Mouse (Mus musculus) olfactory bulb, adult 2 months (tissue): ENCODE results near the gene Shkbp1. TPM values are rescaled to one million over a fixed set of nuclear protein-coding genes. Genes with fewer than 3 reads are reported as not detected.

Experiments used
- H3K27ac ChIP-seq: fragments of 200-500 bp; 2 replicates; pipeline ENCODE4 v1.5.1; 2012; ENCODE audit warnings: low read depth, low read length; ENCODE audit not compliant: insufficient read depth
- H3K4me1 ChIP-seq: fragments of 200-500 bp; 2 replicates; pipeline ENCODE4 v1.6.1; 2012; ENCODE audit warnings: low read length; ENCODE audit not compliant: control insufficient read depth, insufficient read depth
- H3K4me3 ChIP-seq: fragments of 200-500 bp; 2 replicates; pipeline ENCODE4 v1.5.1; 2012; ENCODE audit warnings: mild to moderate bottlenecking, low read depth, low read length, moderate library complexity; ENCODE audit not compliant: insufficient read depth
- CTCF ChIP-seq: fragments of 200-500 bp; IDR thresholded peaks from 2 replicates; pipeline ENCODE4 v1.5.1; 2012; ENCODE audit warnings: low read depth, mild to moderate bottlenecking, low read length, moderate library complexity; ENCODE audit not compliant: insufficient read depth
- POLR2A ChIP-seq: fragments of 200-500 bp; IDR thresholded peaks from 2 replicates; pipeline ENCODE4 v1.6.1; 2012; ENCODE audit warnings: mild to moderate bottlenecking, low read depth, low read length, moderate library complexity; ENCODE audit not compliant: insufficient read depth
- WGBS: fragments of 180-500 bp; shearing (Covaris S2); methylation state at CpG from one replicate; pipeline ENCODE4 v1.1.7; 2018; 5-methylcytosine and 5-hydroxymethylcytosine counted together
- polyA plus RNA-seq: library from polyadenylated mRNA; stranded (reverse); fragments of >200 nt; gene quantifications from 2 replicates; pipeline ENCODE4 v1.2.4, GENCODE M21; 2012; ENCODE audit warnings: low replicate concordance; ENCODE audit not compliant: missing spikeins, insufficient read depth, insufficient read length

Shkbp1 gene
- polyA plus RNA-seq, 1 experiment, result not detected

DNA sequence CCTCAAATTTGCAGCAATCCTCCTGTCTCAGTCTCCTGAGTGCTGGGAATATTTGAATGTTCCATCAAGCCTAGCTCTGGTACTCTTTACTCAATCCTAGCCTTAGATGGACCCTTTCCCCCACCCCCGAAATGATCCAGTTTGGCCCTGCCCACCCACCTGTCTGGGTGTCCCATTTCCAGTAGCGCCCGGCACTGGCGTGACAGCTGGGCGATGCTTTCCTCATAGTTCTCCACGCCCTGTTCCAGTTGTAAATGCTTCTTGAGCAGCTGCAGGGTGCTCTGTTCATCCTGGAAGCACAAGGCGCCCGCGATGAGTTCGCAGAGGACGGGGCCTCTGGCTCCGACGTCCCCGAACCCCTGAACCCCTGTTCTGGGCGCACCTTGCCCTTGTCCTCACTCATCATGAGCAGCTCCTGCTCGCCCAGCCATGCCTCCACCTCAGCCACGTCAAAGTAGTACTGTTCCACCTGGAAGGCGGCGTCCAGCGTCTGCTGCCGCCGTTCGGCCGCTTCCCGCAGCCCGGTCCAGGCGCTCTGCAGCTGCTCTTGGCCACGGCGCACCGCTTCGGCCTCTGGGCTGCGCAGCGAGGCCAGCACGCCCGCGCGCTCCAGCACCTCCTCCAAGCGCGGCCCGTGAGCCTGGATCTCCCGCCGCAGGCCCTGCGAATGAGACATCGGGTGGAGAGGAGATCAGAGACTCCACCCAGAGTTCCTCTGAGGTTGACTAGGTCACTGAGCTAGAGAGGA, 16.1 kb upstream of the Shkbp1 start:
- Histone ChIP-seq H3K4me1 (peaks cover 16% of the 10 kb centered on the region), H3K27ac (no peak overlapping the region), H3K4me3 (no peak overlapping the region)
- WGBS, result 52% methylated on average over 44 of the region's 44 CpGs
- TF ChIP-seq POLR2A (no peak), CTCF (no peak)

- H3K4me3 ChIP-seq, result no peak overlapping the region
- TF ChIP-seq CTCF, result no peak
- 84% methylated on average over 19 of the region's 19 CpGs for WGBS
- peaks cover 21% of the 10 kb centered on the region for H3K4me1 ChIP-seq
- no peak overlapping the region for H3K27ac ChIP-seq
Measured at GRCm38 (mm10) chr7:27369111-27369510, 13.3 kb upstream of the Shkbp1 start.

- 58% methylated on average over 11 of the region's 11 CpGs for WGBS
- Histone ChIP-seq H3K4me1 (peaks cover 21% of the 10 kb centered on the region), H3K4me3 (no peak overlapping the region), H3K27ac (no peak overlapping the region)
- TF ChIP-seq CTCF, result no peak
- no peak for TF ChIP-seq POLR2A
Measured at GRCm38 (mm10) chr7:27367976-27368375, 12.2 kb upstream of the Shkbp1 start.

- TF ChIP-seq CTCF, result no peak
- no peak for TF ChIP-seq POLR2A
- Histone ChIP-seq H3K4me1 (peaks cover 23% of the 10 kb centered on the region), H3K4me3 (no peak overlapping the region), H3K27ac (no peak overlapping the region)
- 45% methylated on average over 21 of the region's 21 CpGs for WGBS
Measured at GRCm38 (mm10) chr7:27366082-27366844, 10.4 kb upstream of the Shkbp1 start.

GRCm38 (mm10) chr7:27364379-27364778, 8.6 kb upstream of the Shkbp1 start:
- H3K4me1 ChIP-seq, result peaks cover 27% of the 10 kb centered on the region
- TF ChIP-seq CTCF (no peak), POLR2A (no peak)
- 42% methylated on average over 29 of the region's 29 CpGs for WGBS
- H3K4me3 ChIP-seq, result no peak overlapping the region
- H3K27ac ChIP-seq, result no peak overlapping the region

DNA sequence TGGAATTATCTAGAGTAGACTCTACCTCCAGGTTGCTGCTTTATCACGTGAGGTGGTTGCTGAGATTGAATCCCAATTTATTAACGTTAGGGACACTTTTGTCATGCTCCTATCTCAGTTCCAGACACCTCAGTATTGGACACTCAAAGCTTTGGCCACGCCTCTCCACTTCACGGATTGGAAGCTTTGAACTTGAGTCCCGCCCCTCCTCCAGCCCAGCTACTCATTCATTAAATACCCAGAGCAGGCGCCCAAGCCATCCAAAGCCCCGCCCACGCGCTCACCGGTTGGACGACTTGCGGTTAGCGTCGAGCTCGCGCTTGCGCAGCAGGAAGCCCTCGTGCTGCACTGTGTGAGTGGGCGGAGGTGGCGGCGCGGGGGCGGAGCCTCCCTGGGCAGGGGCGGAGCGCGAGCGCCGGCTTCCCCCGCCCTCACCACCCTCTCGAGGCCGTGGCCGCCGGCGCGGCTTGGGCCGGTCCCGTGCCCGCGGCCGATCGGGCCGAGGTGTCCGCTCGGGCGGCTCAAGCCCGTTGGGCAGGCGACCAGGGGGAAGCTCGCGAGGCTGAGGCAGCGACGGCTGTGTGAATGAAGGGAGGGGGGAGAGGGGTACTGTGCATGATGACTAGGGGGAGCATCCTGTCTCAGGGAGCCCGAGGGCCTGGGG, 5.6 kb upstream of the Shkbp1 start:
- H3K27ac ChIP-seq, result peak overlapping the region; percentile 52; the same call in 1 of the 2 replicates
- WGBS, result under 1% methylated on average over 52 of the region's 52 CpGs

GRCm38 (mm10) chr7:27360749-27361148, 4.9 kb upstream of the Shkbp1 start:
- WGBS, result 60% methylated on average over 6 of the region's 6 CpGs
- no peak overlapping the region for H3K27ac ChIP-seq
- TF ChIP-seq POLR2A (no peak), CTCF (no peak)
- peaks cover 22% of the 10 kb centered on the region for H3K4me1 ChIP-seq
- no peak overlapping the region for H3K4me3 ChIP-seq

More for the DNA sequence above, 5.6 kb upstream of the Shkbp1 start:
- no peak for TF ChIP-seq POLR2A
- no peak for TF ChIP-seq CTCF
- peak overlapping the region; percentile 81 for H3K4me3 ChIP-seq
- peaks cover 23% of the 10 kb centered on the region for H3K4me1 ChIP-seq

GRCm38 (mm10) chr7:27359706-27360358, 4.0 kb upstream of the Shkbp1 start:
- Histone ChIP-seq H3K4me3 (no peak overlapping the region), H3K27ac (no peak overlapping the region), H3K4me1 (peaks cover 27% of the 10 kb centered on the region)
- TF ChIP-seq POLR2A, result no peak
- TF ChIP-seq CTCF, result no peak
- WGBS, result 83% methylated on average over 9 of the region's 9 CpGs
